Mouse (Mus musculus): ENCODE data around the gene Tbc1d10a.

- TF ChIP-seq CTCF (IDR thresholded peaks at IDR 0.05; ENCODE audit: borderline replicate concordance, insufficient read depth, low read length) (no peak), POLR2A (IDR thresholded peaks at IDR 0.05; ENCODE audit: low read depth, low read length) (no peak)
Measured at GRCm38 (mm10) chr11:4146381-4146780, 40.2 kb upstream of the Tbc1d10a start.

Data from embryonic fibroblast, embryonic 13.5 days (primary cell).